Mouse (Mus musculus) cerebellum, adult 18-20 months (tissue): ENCODE results near the gene Olfr46.
"Not testable (repeated sequence)": the region's sequence is repeated elsewhere in the genome, so short reads cannot be mapped to it uniquely, and the experiment has no call there.

ENCODE experiments used
- DNase-seq, 2 experiments: peaks; one replicate each; pipeline ENCODE4 v3.0.0; 2021

The Olfr46 gene

DNA sequence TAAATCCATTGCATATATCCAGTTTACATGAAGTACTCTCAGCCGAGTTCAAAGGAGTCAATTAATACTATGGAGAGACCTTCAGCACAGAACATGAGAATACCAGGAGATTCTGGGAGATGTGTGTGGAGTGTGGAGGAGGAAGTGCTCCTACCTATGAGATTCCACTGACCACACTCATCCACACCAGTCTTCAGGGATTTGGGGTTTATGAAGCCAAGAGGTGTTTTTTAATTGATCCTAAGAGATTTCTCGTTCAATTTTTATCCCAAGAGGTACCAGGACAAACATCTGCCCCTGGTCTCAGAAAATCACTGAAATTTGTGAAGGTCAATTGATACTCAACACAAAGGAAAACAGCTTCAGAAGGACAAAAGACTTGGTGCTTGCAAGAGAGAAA lies at the start of gene Olfr46:
Gene Olfr46 (plus strand): TSS at position 301 of the 400 bp plus-strand sequence.
- DNase-seq, result not testable (repeated sequence)

DNA sequence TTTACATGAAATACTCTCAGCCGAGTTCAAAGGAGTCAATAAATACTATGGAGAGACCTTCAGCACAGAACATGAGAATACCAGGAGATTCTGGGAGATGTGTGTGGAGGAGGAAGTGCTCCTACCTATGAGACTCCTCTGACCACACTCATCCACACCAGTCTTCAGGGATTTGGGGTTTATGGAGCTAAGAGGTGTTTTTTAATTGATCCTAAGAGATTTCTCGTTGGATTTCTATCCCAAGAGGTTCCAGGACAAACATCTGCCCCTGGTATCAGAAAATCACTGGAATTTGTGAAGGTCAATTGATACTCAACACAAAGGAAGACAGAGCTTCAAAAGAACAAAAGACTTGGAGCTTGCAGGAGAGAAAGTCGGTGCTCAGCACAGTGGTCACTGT lies 33.5 kb upstream of the Olfr46 start, which contains the start of gene Olfr538:
Gene Olfr538 (plus strand): TSS at position 301 of the 400 bp plus-strand sequence.
- DNase-seq, result no peak

DNA sequence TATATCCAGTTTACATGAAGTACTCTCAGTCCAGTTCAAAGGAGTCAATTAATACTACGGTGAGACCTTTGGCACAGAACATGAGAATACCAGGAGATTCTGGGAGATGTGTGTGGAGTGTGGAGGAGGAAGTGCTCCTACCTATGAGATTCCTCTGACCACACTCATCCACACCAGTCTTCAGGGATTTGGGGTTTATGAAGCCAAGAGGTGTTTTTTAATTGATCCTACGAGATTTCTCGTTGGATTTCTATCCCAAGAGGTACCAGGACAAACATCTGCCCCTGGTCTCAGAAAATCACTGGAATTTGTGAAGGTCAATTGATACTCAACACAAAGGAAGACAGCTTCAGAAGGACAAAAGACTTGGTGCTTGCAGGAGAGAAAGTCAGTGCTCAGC lies 27.6 kb downstream of the Olfr46 start, which contains the start of gene Olfr61:
Gene Olfr61 (plus strand): TSS at position 301 of the 400 bp plus-strand sequence.
- DNase-seq, result not testable (repeated sequence)

DNA sequence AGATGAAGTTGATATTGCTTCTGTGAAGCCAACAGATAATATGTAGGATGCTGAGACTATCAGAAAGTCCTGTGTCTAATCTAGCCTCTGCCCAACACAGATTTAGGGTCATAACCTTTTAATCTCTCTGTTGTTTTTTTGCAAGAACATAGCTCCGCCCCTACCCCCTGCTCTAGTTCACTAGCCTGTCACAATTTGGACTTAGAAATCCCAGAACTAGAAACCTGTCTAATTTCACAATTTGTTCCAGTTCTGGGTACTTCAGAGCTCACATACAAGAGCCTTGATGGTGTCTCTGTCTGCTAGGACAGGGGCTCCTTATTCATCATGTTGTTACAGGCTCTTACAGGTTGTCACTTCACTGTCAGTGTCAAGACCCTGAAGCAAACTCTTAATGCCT lies 29.5 kb downstream of the Olfr46 start:
- DNase-seq, result no peak

DNA sequence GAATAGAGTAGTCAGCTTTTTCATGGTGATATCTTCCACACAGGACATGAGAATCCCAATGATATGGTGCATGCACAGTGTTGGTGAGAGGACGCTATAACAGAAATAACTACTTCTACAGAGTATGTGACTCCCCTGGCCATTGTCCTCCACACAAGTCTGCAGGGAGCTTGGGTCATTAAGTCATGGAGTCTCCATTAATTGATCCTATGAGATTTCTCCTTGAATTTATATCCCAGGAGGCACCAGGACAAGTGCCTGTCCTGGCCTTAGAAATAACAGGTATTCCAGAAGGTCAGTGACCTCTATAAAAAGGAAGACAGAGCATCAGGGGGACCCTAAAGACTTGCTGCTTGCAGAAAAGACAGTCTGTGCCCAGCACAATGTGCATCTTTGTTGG lies 45.1 kb downstream of the Olfr46 start, which contains the start of gene Olfr53:
Gene Olfr53 (plus strand): TSS at position 301 of the 400 bp plus-strand sequence.
- DNase-seq, result no peak

DNA sequence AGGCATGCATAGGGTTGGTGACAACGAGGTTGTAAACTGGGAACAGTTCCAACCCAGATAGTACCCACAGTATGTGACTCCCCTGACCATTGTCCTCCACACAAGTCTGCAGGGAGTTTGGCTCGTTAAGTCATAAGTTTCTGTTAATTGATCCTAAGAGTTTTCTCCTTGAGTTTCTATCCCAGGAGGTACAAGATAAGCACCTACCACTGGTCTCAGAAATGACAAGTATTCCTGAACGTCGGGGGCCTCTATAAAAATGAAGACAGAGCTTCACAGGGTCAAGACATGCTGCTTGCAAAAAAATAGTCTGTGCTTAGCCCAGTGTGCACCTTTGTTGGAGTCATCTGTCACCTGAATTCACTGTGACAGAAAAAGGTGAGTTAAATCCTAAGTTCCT lies 58.6 kb downstream of the Olfr46 start, which contains the start of gene Olfr539:
Gene Olfr539 (plus strand): TSS at position 301 of the 400 bp plus-strand sequence.
- no peak for DNase-seq
